Mouse (Mus musculus) heart, postnatal 4 days (tissue): ENCODE data around the gene Snapc2. TPM values are rescaled to one million over a fixed set of nuclear protein-coding genes. Genes with fewer than 3 reads are reported as not detected.
A peak's percentile ranks its signal among the peaks of the same experiment; 100 is the strongest.

Experiments used
- DNase-seq: peaks from one replicate; pipeline ENCODE4 v3.0.0; 2021
- total RNA-seq, 2 experiments: library from RNA; stranded (reverse); gene quantifications; 2 replicates each; pipeline ENCODE4 v1.2.3; 2021

Gene Snapc2
- total RNA-seq, 2 experiments from 2014 or later: 19.5 to 21.6 TPM

- DNase-seq: peak; percentile 47
Observed at GRCm38 (mm10) chr8:4267627-4268026, 14.7 kb downstream of the Snapc2 start.

GRCm38 (mm10) chr8:4269609-4270008, 16.7 kb downstream of the Snapc2 start:
- DNase-seq: no peak

GRCm38 (mm10) chr8:4275275-4276110, 22.6 kb downstream of the Snapc2 start, which contains the start of gene Timm44:
Gene Timm44, minus strand, starts transcription at chr8:4275913.
- peak; percentile 95 for DNase-seq

- no peak for DNase-seq
Observed at GRCm38 (mm10) chr8:4276111-4276465, 23.2 kb downstream of the Snapc2 start.

- no peak for DNase-seq
Observed at GRCm38 (mm10) chr8:4292738-4293137, 39.9 kb downstream of the Snapc2 start.

- DNase-seq: no peak
Observed at GRCm38 (mm10) chr8:4297822-4298221, 44.9 kb downstream of the Snapc2 start.

- no peak for DNase-seq
Observed at GRCm38 (mm10) chr8:4304124-4304547, 51.3 kb downstream of the Snapc2 start.

Other genes with a start within 250 kb of the Snapc2 start
- gene Cd209f, start 147.2 kb upstream of the Snapc2 start, total RNA-seq: not detected
- not detected for gene Cd209g, start 119.0 kb upstream of the Snapc2 start, total RNA-seq
- gene Evi5l, start 86.5 kb upstream of the Snapc2 start, total RNA-seq: 10 to 100 TPM; 19.1 to 26.0 TPM
- gene Prr36, start 35.6 kb upstream of the Snapc2 start, total RNA-seq: under 1 TPM; 0.05 to 0.07 TPM
- gene Lrrc8e, start 26.3 kb upstream of the Snapc2 start, total RNA-seq: under 1 TPM; 0.14 TPM
- 10 to 100 TPM; 66.7 to 68.9 TPM for gene Map2k7, start 14.3 kb upstream of the Snapc2 start, total RNA-seq
- gene Gm49320, start 14.2 kb upstream of the Snapc2 start, total RNA-seq: under 1 TPM; 0.24 to 0.52 TPM
- gene Tgfbr3l, start 4.9 kb upstream of the Snapc2 start, total RNA-seq: 1 to 10 TPM; 4.0 to 5.5 TPM
- 10 to 100 TPM in 1 of 2 experiments, 1 to 10 TPM in 1; 9.6 to 10.1 TPM for gene Ctxn1, start 6.2 kb downstream of the Snapc2 start, total RNA-seq
- 100 to 1,000 TPM; 107 to 112 TPM for gene Timm44, start 22.8 kb downstream of the Snapc2 start, total RNA-seq
- 10 to 100 TPM in 1 of 2 experiments, 1 to 10 TPM in 1; 8.2 to 10.3 TPM for gene Ccl25, start 72.1 kb downstream of the Snapc2 start, total RNA-seq
- 10 to 100 TPM; 95.8 to 96.1 TPM for gene Elavl1, start 72.3 kb downstream of the Snapc2 start, total RNA-seq
- 10 to 100 TPM; 59.9 to 65.8 TPM for gene Cers4, start 239.9 kb downstream of the Snapc2 start, total RNA-seq